Mouse (Mus musculus) gastrocnemius, postnatal 36 days (tissue): ENCODE data around the gene Clip3. TPM values are rescaled to one million over a fixed set of nuclear protein-coding genes. Genes with fewer than 3 reads are reported as not detected.

Experiments
- DNase-seq, 2 experiments: peaks; one replicate each; pipeline ENCODE4 v3.0.0; 2022
- intact Hi-C: fragments of 180-260 bp; cut with DNase I; formaldehyde crosslinking; loops from one replicate; pipeline ENCODE4 v1.15.1; 2025
- long read RNA-seq, 2 experiments: library from polyadenylated mRNA; stranded (forward); transcript quantifications; one replicate each; pipeline ENCODE4 v2.0.0; 2021
- total RNA-seq, 2 experiments: library from RNA; stranded (reverse); gene quantifications; 2 replicates each; pipeline ENCODE4 v1.2.3; 2021

Gene Clip3
- 1 to 10 TPM; 4.5 to 5.6 TPM for total RNA-seq
- long read RNA-seq, experiment 1, partial matches to known transcripts: 0 of 1 reads
- long read RNA-seq, experiment 1, other reads (novel, unspliced or antisense): 1 of 1 reads
- long read RNA-seq, experiment 2, partial matches to known transcripts: 0 of 4 reads
- long read RNA-seq, experiment 2, other reads (novel, unspliced or antisense): 4 of 4 reads

GRCm38 (mm10) chr7:30291215-30292131, at the start of gene Clip3:
Gene Clip3, plus strand, starts transcription at chr7:30291728.
- intact Hi-C loops: no loop called here

GRCm38 (mm10) chr7:30251956-30252954, 39.3 kb upstream of the Clip3 start:
- intact Hi-C loops: no loop called here
- DNase-seq: peak; percentile 26 to 28

More at GRCm38 (mm10) chr7:30291215-30292131, at the start of gene Clip3:
- peak; percentile 62 to 65 for DNase-seq

- no peak for DNase-seq
- intact Hi-C loops: no loop called here
Observed at GRCm38 (mm10) chr7:30265041-30265440, 26.5 kb upstream of the Clip3 start.

- DNase-seq: no peak
- intact Hi-C loops: no loop called here
Observed at GRCm38 (mm10) chr7:30265531-30265930, 26.0 kb upstream of the Clip3 start.

DNA sequence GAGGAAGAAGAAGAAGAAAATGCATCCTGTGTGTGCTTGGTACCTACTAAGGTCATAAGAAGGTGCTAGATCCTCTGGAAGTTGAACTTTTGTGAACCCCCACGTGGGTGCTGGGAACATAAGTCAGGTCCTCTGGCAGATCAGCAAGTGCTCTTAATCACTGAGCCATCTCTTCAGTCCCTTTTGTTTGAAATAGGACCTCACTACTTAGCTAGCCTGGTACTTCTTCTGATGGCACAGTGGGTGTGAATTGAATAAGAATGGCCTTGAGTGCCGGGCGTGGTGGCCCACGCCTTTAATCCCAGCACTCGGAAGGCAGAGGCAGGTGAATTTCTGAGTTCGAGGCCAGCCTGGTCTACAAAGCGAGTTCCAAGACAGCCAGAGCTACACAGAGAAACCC, 25.6 kb upstream of the Clip3 start:
- DNase-seq: no peak
- intact Hi-C loops: no loop called here

DNA sequence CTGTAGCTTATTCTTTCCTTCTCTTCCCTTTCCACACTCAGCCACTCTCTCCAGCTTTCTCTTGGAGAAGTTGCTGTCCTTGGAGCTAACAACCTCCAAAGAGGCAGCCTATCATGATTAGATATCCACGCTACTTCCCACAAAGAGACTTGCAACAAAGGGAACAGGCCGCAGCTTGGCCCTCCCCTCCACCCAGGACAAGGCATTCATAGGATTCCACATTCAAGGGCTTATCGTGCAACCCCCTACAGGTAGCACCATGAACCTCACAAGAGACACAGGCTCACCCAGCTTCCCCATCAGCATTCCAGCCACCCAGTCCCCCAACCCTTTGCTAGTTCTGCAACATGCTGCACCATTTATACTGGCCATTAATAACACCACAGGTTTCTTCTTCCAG, 24.7 kb upstream of the Clip3 start:
- intact Hi-C loops: no loop called here
- DNase-seq: no peak

DNA sequence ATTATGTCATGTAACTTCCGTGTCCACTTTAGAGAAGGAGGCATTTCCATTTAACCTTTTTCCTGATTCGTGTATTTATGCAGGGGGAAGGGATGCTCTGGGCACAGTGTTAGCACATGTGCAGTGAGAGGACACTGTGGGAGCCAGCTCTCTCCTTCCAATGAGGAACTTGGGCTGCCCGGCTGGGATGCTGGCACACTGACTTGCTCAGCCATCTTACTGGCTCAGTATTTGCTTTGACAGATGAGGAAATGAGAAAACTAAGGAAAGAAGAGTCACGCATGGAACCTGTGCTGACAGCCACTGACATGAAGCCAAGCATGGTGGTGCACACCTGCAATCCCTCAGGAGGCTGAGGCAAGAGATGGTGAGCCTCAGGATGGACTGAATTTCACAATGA, 21.9 kb upstream of the Clip3 start:
- intact Hi-C loops: no loop called here
- DNase-seq: no peak

DNA sequence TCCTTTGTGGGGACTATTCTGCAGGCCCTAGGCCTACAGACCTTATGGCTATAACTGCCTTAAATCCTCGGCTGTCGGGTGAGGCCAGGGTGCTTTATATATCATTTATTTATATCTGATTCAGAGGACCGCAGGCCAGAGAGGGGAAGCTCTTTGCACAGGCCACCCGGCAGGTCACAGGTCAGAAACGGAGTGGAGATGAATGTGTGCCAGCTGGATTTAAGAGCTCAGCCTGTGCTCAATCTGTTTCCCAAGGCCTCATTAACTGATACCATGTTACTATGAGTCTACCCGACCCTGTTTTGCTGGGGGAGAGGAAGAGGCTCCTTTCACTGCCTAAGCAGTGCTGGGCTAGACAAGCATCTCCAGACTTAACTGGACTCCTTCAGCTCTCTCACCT, 17.1 kb upstream of the Clip3 start:
- DNase-seq: no peak
- intact Hi-C loops: no loop called here

DNA sequence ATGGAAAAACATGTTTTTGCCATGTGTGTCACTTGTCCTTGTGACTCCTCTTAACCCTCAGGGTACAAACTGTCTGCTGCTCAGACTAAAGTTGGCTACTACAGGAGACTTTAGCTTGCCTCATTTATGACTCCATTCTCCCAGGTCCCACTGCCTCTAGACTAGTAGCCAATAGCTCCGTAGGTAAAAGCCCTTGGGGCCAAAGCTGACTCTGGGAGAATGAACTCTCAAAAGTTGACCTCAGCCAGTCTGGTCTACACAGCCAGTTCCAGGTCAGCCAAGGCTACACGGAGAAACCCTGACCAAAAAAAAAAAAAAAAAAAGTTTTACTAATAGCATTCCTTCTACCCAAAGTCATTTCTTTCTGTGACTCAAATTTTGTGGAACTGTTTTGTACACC, 12.6 kb upstream of the Clip3 start:
- intact Hi-C loops: loop anchor here (2.0 kb wide), 1 partner anchor 46 kb away; the partner anchor contains the start of gene Tbcb
- DNase-seq: no peak

GRCm38 (mm10) chr7:30279536-30279935, 12.0 kb upstream of the Clip3 start:
- intact Hi-C loops: loop anchor here (2.0 kb wide), 1 partner anchor 47 kb away; the partner anchor contains the start of gene Tbcb
- DNase-seq: no peak

DNA sequence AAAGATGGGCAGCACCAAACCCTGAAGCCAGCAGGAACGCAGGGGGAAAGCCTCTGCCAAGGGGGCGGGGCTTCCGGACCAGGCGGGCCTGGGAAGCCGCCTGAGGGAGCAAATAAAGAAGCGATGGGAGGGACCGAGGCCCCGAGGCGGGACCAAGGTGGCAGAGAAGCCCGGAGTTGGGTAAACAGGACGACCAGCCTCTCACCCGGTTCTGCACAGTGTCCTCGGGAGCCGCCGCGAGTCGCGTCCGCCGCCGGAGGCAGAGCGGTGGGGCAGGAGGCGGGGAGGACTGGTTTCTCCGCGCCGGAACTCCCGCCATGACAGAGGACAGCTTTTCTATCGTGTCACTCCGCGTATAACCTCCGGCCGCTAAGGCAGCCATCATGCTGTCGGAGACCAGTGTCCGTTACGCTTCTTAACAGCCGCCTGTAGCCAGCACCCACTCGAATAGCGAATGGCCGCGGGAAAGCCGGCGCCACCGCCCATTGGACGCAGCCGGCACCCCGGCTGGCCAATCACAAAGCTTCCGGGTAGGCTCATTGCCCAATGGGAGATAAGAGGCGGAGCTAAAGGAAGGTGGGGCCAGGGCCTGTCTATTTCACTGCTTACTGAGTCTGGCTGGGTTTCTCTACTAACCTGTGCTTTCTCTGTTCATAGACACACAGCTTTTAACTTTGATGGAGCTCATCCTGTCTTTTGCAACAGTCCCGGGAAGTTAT, 11.4 kb upstream of the Clip3 start, which contains the start of the genes Thap8 and Wdr62:
Gene Thap8, plus strand, starts transcription at position 144 of the 719 bp plus-strand sequence.
Gene Wdr62, minus strand, starts transcription at position 469 of the 719 bp plus-strand sequence.
- intact Hi-C loops: loop anchor here (2.0 kb wide), 1 partner anchor 47 kb away; the partner anchor contains the start of gene Tbcb
- peak; percentile 85 to 86 for DNase-seq

- intact Hi-C loops: no loop called here
- DNase-seq: peak; percentile 77 to 83
Observed at GRCm38 (mm10) chr7:30280670-30281138, 10.8 kb upstream of the Clip3 start.

DNA sequence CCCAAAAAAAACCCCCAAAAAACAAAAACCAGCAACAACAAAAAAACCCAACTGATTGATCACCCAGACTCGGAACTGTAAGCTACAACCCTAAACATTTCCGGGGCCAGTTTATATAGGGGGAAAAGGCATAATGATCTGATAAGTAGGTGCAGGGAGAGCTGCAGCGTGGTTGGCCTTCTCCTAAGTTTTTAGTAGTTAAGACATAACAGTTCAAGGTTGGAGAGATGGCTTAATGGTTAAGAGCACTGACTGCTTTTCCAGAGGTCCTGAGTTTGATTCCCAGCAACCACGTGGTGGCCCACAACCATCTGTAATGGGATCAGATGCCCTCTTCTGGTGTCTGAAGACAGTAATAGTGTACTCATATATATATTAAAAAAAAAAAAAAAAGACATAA, 10.0 kb upstream of the Clip3 start:
- DNase-seq: no peak
- intact Hi-C loops: no loop called here

DNA sequence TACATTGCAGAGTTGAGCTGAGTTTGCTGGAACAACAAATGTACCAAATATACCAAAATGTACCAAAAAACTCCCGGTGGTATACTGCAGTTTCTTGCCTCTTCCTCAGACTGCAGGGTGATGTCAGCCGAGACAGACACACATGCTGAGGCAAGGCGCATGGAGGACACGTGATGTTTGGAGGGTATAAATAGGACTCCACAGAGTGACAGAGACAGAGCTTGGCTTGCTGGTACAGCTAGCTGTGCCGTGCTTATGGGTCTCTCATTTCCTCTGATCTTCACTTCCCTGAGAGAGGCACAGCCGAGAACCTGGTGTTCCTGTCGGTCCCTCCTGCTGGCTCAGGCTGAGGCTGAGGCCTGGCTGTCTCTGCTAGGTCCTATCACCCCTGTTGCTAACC, 8.8 kb upstream of the Clip3 start:
- DNase-seq: no peak
- intact Hi-C loops: no loop called here

DNA sequence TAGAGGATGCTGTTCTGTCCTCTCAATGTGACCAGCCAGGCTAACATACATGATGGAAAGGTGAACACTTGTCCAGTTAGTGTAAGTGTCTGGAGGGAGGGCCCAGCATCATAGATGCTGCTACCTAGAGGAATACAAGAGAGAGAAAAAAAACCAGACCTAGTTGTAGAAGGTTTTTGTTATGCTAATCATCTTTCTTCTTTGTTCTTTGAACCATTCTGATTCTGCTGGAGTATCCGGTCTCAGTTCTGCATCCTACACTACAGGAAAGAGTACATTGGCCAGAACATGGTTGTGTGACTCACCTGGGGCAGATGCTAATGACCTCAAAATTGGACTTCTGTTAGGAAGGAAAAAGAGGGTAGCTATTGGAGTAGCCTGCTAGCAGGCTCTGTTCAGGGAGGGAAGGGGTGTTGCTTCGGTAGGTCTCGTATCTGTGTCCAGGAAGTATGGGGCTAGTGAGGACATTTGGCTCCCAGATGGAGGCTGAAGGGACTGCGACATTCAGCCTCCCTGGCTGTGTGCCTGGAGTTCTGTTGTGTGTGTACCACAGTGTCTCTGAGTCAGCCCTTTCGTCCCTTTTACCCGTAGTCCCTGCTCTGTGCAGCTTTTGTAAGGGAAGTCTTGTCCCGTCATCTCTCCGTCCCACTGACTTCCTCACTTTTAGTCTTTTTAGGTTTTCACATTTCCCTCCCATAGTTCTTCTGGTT, 4.7 kb upstream of the Clip3 start:
- DNase-seq: no peak
- intact Hi-C loops: no loop called here

DNA sequence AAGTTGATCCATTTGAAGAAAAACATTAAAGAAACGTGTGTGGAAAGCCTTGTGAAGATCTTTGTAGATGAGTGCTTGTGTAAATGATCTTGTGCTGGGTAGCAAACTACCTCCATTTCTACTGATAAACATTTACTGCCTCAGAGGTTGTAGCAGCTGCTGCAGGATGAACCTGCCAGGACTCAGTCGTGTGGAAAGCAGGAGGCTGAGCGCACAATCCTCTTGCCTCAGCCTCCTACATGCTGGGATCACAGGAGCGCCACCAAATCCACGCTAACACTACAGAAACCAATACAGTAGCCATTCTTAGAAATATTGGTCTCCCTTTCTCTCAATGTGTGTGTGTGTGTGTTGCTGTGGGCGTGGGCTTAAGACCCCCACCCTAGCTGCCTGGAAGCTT, 3.5 kb upstream of the Clip3 start:
- intact Hi-C loops: no loop called here
- no peak for DNase-seq

DNA sequence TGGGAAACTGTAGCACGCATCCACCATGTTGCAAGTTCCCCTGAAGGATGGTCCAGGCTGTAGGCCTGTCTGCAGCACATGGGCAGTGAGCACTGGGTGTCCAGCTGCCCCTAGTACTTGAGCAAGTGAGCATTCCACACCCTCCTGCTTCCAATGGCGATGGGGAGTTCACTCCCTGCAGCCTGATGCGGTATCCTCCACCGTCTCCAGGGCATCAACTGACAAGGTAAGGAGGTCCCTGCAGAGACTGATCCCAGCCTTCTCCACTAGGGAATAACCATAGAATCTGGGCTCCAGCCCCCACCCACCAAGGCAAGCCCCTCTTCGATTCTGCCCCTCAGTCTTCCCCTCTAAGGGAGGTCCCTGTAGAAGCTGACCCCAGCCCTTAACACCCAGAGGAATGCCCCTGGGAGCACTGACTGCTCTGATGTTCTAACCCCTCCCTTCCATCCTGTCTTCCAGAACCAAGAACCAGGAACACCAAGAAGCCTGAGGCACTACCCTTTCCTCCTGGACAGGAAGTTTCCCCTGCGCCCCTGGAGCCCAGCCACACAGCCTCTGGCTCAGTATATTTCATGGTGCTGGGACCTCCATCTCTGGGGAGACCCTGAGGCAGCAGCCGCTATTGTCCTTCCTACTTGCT, 2.3 kb upstream of the Clip3 start:
- DNase-seq: no peak
- intact Hi-C loops: no loop called here

- intact Hi-C loops: no loop called here
- no peak for DNase-seq
Observed at GRCm38 (mm10) chr7:30289714-30290399, 1.7 kb upstream of the Clip3 start.
